Mouse (Mus musculus): Measurements from ENCODE around the gene Arid1b. TPM values are rescaled to one million over a fixed set of nuclear protein-coding genes. Genes with fewer than 3 reads are reported as not detected.

The Arid1b gene
- total RNA-seq, 2 experiments from 2014 or later = 77.5 to 90.0 TPM

GRCm38 (mm10) chr17:5009526-5010260 is 15.6 kb downstream of the Arid1b start:
- DNase-seq (ENCODE audit: low spot score in 2 of 2) = no peak
- intact Hi-C loops (cut with DNase I) = loop anchor here (10.0 kb wide), 1 partner anchor 385 kb away; no protein-coding TSS in a partner anchor

- intact Hi-C loops (cut with DNase I) = no loop called here
- DNase-seq (ENCODE audit: low spot score in 2 of 2) = no peak
Measured at GRCm38 (mm10) chr17:5010781-5011180, 16.6 kb downstream of the Arid1b start.

GRCm38 (mm10) chr17:5012091-5012490 is 18.0 kb downstream of the Arid1b start:
- intact Hi-C loops (cut with DNase I) = no loop called here

GRCm38 (mm10) chr17:5012517-5012916 is 18.4 kb downstream of the Arid1b start:
- DNase-seq (ENCODE audit: low spot score in 2 of 2) = no peak
- intact Hi-C loops (cut with DNase I) = no loop called here

More at GRCm38 (mm10) chr17:5012091-5012490, 18.0 kb downstream of the Arid1b start:
- DNase-seq (ENCODE audit: low spot score in 2 of 2) = no peak

GRCm38 (mm10) chr17:5014327-5014957 is 20.3 kb downstream of the Arid1b start:
- intact Hi-C loops (cut with DNase I) = no loop called here
- no peak for DNase-seq (ENCODE audit: low spot score in 2 of 2)

- intact Hi-C loops (cut with DNase I) = no loop called here
- DNase-seq (ENCODE audit: low spot score in 2 of 2) = no peak
Measured at GRCm38 (mm10) chr17:5016404-5016803, 22.3 kb downstream of the Arid1b start.

GRCm38 (mm10) chr17:5017065-5017464 is 22.9 kb downstream of the Arid1b start:
- intact Hi-C loops (cut with DNase I) = no loop called here
- no peak for DNase-seq (ENCODE audit: low spot score in 2 of 2)

GRCm38 (mm10) chr17:5021303-5022003 is 27.3 kb downstream of the Arid1b start:
- no peak for DNase-seq (ENCODE audit: low spot score in 2 of 2)
- intact Hi-C loops (cut with DNase I) = no loop called here

GRCm38 (mm10) chr17:5022019-5022544 is 27.9 kb downstream of the Arid1b start:
- DNase-seq (ENCODE audit: low spot score in 2 of 2) = no peak
- intact Hi-C loops (cut with DNase I) = no loop called here

- no peak for DNase-seq (ENCODE audit: low spot score in 2 of 2)
- intact Hi-C loops (cut with DNase I) = no loop called here
Measured at GRCm38 (mm10) chr17:5023745-5024144, 29.6 kb downstream of the Arid1b start.

GRCm38 (mm10) chr17:5025400-5025799 is 31.3 kb downstream of the Arid1b start:
- DNase-seq (ENCODE audit: low spot score in 2 of 2) = no peak
- intact Hi-C loops (cut with DNase I) = no loop called here

- DNase-seq (ENCODE audit: low spot score in 2 of 2) = no peak
Measured at GRCm38 (mm10) chr17:5026578-5026977, 32.4 kb downstream of the Arid1b start.

GRCm38 (mm10) chr17:5029148-5029547 is 35.0 kb downstream of the Arid1b start:
- intact Hi-C loops (cut with DNase I) = no loop called here
- DNase-seq (ENCODE audit: low spot score in 2 of 2) = no peak

More at GRCm38 (mm10) chr17:5026578-5026977, 32.4 kb downstream of the Arid1b start:
- intact Hi-C loops (cut with DNase I) = no loop called here

GRCm38 (mm10) chr17:5030290-5030689 is 36.2 kb downstream of the Arid1b start:
- DNase-seq (ENCODE audit: low spot score in 2 of 2) = no peak
- intact Hi-C loops (cut with DNase I) = no loop called here

GRCm38 (mm10) chr17:5033346-5033745 is 39.2 kb downstream of the Arid1b start:
- DNase-seq (ENCODE audit: low spot score in 2 of 2) = no peak
- intact Hi-C loops (cut with DNase I) = no loop called here

GRCm38 (mm10) chr17:5034201-5034600 is 40.1 kb downstream of the Arid1b start:
- intact Hi-C loops (cut with DNase I) = no loop called here
- DNase-seq (ENCODE audit: low spot score in 2 of 2) = no peak

- DNase-seq (ENCODE audit: low spot score in 2 of 2) = no peak
- intact Hi-C loops (cut with DNase I) = no loop called here
Measured at GRCm38 (mm10) chr17:5036200-5036835, 42.2 kb downstream of the Arid1b start.

GRCm38 (mm10) chr17:5037199-5037598 is 43.1 kb downstream of the Arid1b start:
- intact Hi-C loops (cut with DNase I) = no loop called here
- DNase-seq (ENCODE audit: low spot score in 2 of 2) = no peak

GRCm38 (mm10) chr17:5039826-5040225 is 45.7 kb downstream of the Arid1b start:
- intact Hi-C loops (cut with DNase I) = no loop called here

GRCm38 (mm10) chr17:5043871-5044270 is 49.7 kb downstream of the Arid1b start:
- intact Hi-C loops (cut with DNase I) = no loop called here
- DNase-seq (ENCODE audit: low spot score in 2 of 2) = no peak

More at GRCm38 (mm10) chr17:5039826-5040225, 45.7 kb downstream of the Arid1b start:
- DNase-seq (ENCODE audit: low spot score in 2 of 2) = no peak
